Mouse (Mus musculus): ENCODE data around the gene Sprr2a3. TPM values are rescaled to one million over a fixed set of nuclear protein-coding genes. Genes with fewer than 3 reads are reported as not detected.
"Not testable (repeated sequence)": the region's sequence is repeated elsewhere in the genome, so short reads cannot be mapped to it uniquely, and the experiment has no call there.

Gene Sprr2a3
- polyA plus RNA-seq, 1 experiment: 8.8 TPM

GRCm38 (mm10) chr3:92271414-92271985 lies 13.7 kb upstream of the Sprr2a3 start:
- WGBS: no CpG with 5 or more reads among the region's 4 CpGs
- H3K4me3 ChIP-seq (ENCODE audit: control insufficient read depth, insufficient read depth, low read length): not testable (repeated sequence)

GRCm38 (mm10) chr3:92273504-92273903 lies 11.7 kb upstream of the Sprr2a3 start:
- H3K4me1 ChIP-seq (replicated peaks; ENCODE audit: control insufficient read depth, insufficient read depth, low read length); H3K27ac ChIP-seq (ENCODE audit: control insufficient read depth, insufficient read depth, low read length); H3K36me3 ChIP-seq (ENCODE audit: control insufficient read depth, insufficient read depth, low read length); H3K27me3 ChIP-seq (ENCODE audit: control insufficient read depth, insufficient read depth, low read length); H3K4me3 ChIP-seq (ENCODE audit: control insufficient read depth, insufficient read depth, low read length); DNase-seq: not testable (repeated sequence)

More at GRCm38 (mm10) chr3:92271414-92271985, 13.7 kb upstream of the Sprr2a3 start:
- not testable (repeated sequence) for H3K27me3 ChIP-seq (ENCODE audit: control insufficient read depth, insufficient read depth, low read length); H3K27ac ChIP-seq (ENCODE audit: control insufficient read depth, insufficient read depth, low read length); DNase-seq; H3K4me1 ChIP-seq (replicated peaks; ENCODE audit: control insufficient read depth, insufficient read depth, low read length); H3K36me3 ChIP-seq (ENCODE audit: control insufficient read depth, insufficient read depth, low read length)

- no CpG with 5 or more reads among the region's 1 CpGs for WGBS
- H3K27me3 ChIP-seq (ENCODE audit: control insufficient read depth, insufficient read depth, low read length); H3K4me3 ChIP-seq (ENCODE audit: control insufficient read depth, insufficient read depth, low read length); H3K27ac ChIP-seq (ENCODE audit: control insufficient read depth, insufficient read depth, low read length); H3K36me3 ChIP-seq (ENCODE audit: control insufficient read depth, insufficient read depth, low read length); DNase-seq; H3K4me1 ChIP-seq (replicated peaks; ENCODE audit: control insufficient read depth, insufficient read depth, low read length): not testable (repeated sequence)
These were observed 11.2 kb upstream of the Sprr2a3 start for GRCm38 (mm10) chr3:92274018-92274417.

- not testable (repeated sequence) for H3K4me1 ChIP-seq (replicated peaks; ENCODE audit: control insufficient read depth, insufficient read depth, low read length); H3K27ac ChIP-seq (ENCODE audit: control insufficient read depth, insufficient read depth, low read length); H3K36me3 ChIP-seq (ENCODE audit: control insufficient read depth, insufficient read depth, low read length); H3K27me3 ChIP-seq (ENCODE audit: control insufficient read depth, insufficient read depth, low read length); DNase-seq; H3K4me3 ChIP-seq (ENCODE audit: control insufficient read depth, insufficient read depth, low read length)
These were observed 5.6 kb upstream of the Sprr2a3 start for GRCm38 (mm10) chr3:92279663-92280062.

GRCm38 (mm10) chr3:92280963-92281606 lies 4.1 kb upstream of the Sprr2a3 start:
- not testable (repeated sequence) for H3K36me3 ChIP-seq (ENCODE audit: control insufficient read depth, insufficient read depth, low read length); H3K27me3 ChIP-seq (ENCODE audit: control insufficient read depth, insufficient read depth, low read length); H3K4me3 ChIP-seq (ENCODE audit: control insufficient read depth, insufficient read depth, low read length); H3K4me1 ChIP-seq (replicated peaks; ENCODE audit: control insufficient read depth, insufficient read depth, low read length); DNase-seq; H3K27ac ChIP-seq (ENCODE audit: control insufficient read depth, insufficient read depth, low read length)
- WGBS: 74% methylated on average over 5 of the region's 12 CpGs

GRCm38 (mm10) chr3:92288489-92288888 lies 3.3 kb downstream of the Sprr2a3 start:
- 88% methylated on average over 5 of the region's 6 CpGs for WGBS
- not testable (repeated sequence) for H3K27ac ChIP-seq (ENCODE audit: control insufficient read depth, insufficient read depth, low read length); DNase-seq; H3K36me3 ChIP-seq (ENCODE audit: control insufficient read depth, insufficient read depth, low read length); H3K4me3 ChIP-seq (ENCODE audit: control insufficient read depth, insufficient read depth, low read length); H3K27me3 ChIP-seq (ENCODE audit: control insufficient read depth, insufficient read depth, low read length); H3K4me1 ChIP-seq (replicated peaks; ENCODE audit: control insufficient read depth, insufficient read depth, low read length)

GRCm38 (mm10) chr3:92307406-92307805 lies 22.2 kb downstream of the Sprr2a3 start:
- H3K27ac ChIP-seq (ENCODE audit: control insufficient read depth, insufficient read depth, low read length): no peak overlapping the region
- no peak for TF ChIP-seq POLR2A (IDR thresholded peaks at IDR 0.05; ENCODE audit: control insufficient read depth, extremely low read depth, insufficient read depth, low read length, poor library complexity)
- no peak for TF ChIP-seq CTCF (IDR thresholded peaks at IDR 0.05; ENCODE audit: borderline replicate concordance, control insufficient read depth, extremely low read depth, insufficient read depth, low read length, poor library complexity)
- no peaks in the 10 kb centered on the region for H3K36me3 ChIP-seq (ENCODE audit: control insufficient read depth, insufficient read depth, low read length)
- H3K4me1 ChIP-seq (replicated peaks; ENCODE audit: control insufficient read depth, insufficient read depth, low read length): no peaks in the 10 kb centered on the region
- H3K27me3 ChIP-seq (ENCODE audit: control insufficient read depth, insufficient read depth, low read length): no peaks in the 10 kb centered on the region
- H3K4me3 ChIP-seq (ENCODE audit: control insufficient read depth, insufficient read depth, low read length): no peak overlapping the region
- WGBS: 83% methylated on average over 1 of the region's 1 CpGs
- DNase-seq: no peak

GRCm38 (mm10) chr3:92316320-92316719 lies 31.1 kb downstream of the Sprr2a3 start, which contains the start of gene Sprr2b:
TSS of gene Sprr2b (plus strand) at chr3:92316620.
- no peak for DNase-seq
- WGBS: 79% methylated on average over 2 of the region's 2 CpGs
- no peak within 1 kb of the TSS for H3K4me3 ChIP-seq (ENCODE audit: control insufficient read depth, insufficient read depth, low read length)
- no peaks in the 10 kb centered on the region for H3K36me3 ChIP-seq (ENCODE audit: control insufficient read depth, insufficient read depth, low read length)
- H3K27ac ChIP-seq (ENCODE audit: control insufficient read depth, insufficient read depth, low read length): no peak within 1 kb of the TSS
- H3K4me1 ChIP-seq (replicated peaks; ENCODE audit: control insufficient read depth, insufficient read depth, low read length): no peaks in the 10 kb centered on the region
- no peak for TF ChIP-seq POLR2A (IDR thresholded peaks at IDR 0.05; ENCODE audit: control insufficient read depth, extremely low read depth, insufficient read depth, low read length, poor library complexity)
- no peak for TF ChIP-seq CTCF (IDR thresholded peaks at IDR 0.05; ENCODE audit: borderline replicate concordance, control insufficient read depth, extremely low read depth, insufficient read depth, low read length, poor library complexity)
- no peaks in the 10 kb centered on the region for H3K27me3 ChIP-seq (ENCODE audit: control insufficient read depth, insufficient read depth, low read length)
